Mouse (Mus musculus) kidney, adult 2 months (tissue): Measurements from ENCODE around the gene Imp3.

Experiments used
- CTCF ChIP-seq: fragments of 200-500 bp; conservative IDR thresholded peaks from 2 replicates; pipeline ENCODE4 v1.5.1; 2011; ENCODE audit warnings: low read depth, mild to moderate bottlenecking, control low read depth, low read length, moderate library complexity, mixed read lengths; ENCODE audit not compliant: insufficient read depth, insufficient read length
- POLR2A ChIP-seq: fragments of 200-500 bp; IDR thresholded peaks from one replicate; pipeline ENCODE4 v1.6.1; 2011; ENCODE audit warnings: low read depth, low read length, control low read depth

DNA sequence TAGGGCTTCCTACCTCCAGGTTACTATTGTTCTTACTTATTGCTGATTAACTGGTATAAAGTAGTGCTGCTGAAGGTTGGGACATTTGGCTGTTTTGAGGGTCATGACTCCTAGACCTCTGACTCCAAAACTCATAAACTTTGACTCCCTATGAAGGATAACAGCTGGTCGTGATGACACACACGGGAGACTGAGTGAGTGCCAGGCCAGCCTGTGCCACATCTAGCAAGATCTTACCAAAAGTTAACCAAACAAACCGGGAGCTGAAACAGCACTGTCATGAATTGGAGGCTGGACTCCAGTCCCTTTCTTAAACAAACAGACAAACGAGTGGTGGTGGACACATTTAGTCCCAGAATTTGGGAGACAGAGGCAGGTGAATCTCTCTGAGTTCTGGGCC lies 7.8 kb upstream of the Imp3 start:
- no peak for TF ChIP-seq CTCF
- TF ChIP-seq POLR2A, result no peak
